Mouse (Mus musculus) ovary, adult 2 months (tissue): Measurements from ENCODE around the gene Mrpl53. TPM values are rescaled to one million over a fixed set of nuclear protein-coding genes. Genes with fewer than 3 reads are reported as not detected.

Source experiments
- polyA plus RNA-seq: library from polyadenylated mRNA; depleted of rRNA; stranded (reverse); fragments of >200 nt; gene quantifications from 2 replicates; pipeline ENCODE4 v1.2.3, GENCODE M21; 2012; rRNA removed

Mrpl53 gene
- polyA plus RNA-seq: 98.5 and 124 TPM in 2 replicates

GRCm38 (mm10) chr6:83108762-83109668, at the start of gene Mrpl53:
Mrpl53 (plus strand) TSS chr6:83109040.

DNA sequence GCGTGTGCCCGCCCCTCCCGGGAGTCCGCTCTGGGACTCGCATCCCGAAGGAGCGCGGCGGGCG, 38.8 kb upstream of the Mrpl53 start, which contains the start of gene Tlx2:
Gene Tlx2 (minus strand): TSS at position 47 of the 64 bp plus-strand sequence.

GRCm38 (mm10) chr6:83077630-83078323, 31.1 kb upstream of the Mrpl53 start, which contains the start of gene Pcgf1:
Pcgf1 (plus strand) TSS chr6:83077869.

DNA sequence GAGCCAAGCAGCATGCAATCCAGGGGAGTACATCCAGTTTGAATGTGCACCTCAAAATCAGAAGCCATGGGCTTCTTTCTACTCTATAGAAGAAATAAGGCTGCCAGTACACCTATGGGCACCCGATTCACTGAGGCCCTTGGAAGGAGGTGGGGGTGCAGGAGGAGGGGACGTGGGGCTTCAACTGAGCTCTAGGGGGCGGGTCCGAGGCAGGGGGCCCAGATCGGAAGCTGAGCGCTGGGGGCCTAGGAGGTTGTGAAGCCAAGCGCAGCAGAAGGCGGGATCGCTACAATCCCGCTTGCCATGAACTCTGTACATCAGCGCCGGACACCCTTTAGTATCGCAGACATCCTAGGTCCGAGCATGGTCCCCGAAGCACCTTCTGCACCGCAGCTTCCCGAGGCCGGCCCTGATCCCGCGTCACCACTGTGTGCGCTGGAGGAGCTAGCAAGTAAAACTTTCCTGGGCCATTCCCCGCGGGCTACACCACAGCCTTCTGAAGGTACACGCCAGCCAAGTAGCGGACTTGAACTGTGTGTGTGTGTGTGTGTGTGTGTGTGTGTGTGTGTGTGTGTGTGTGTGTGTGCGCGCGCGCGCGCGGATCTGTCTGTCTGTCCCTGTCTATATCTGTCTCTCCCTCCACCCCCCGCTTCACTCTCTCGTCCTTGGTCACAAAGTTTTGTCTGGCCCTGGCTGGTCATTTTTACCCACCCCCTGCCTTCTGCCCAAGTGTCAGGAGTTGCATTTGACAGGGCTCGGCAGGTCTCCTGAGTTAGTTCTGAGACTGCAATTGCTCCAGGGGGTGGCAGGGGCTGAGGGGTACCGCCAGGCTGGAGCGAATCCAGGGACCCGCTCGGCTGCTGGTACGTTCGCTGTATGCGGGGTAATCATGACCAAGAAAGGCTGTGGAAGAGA, 22.5 kb upstream of the Mrpl53 start, which contains the start of gene Lbx2:
Gene Lbx2 (plus strand): TSS at position 247 of the 915 bp plus-strand sequence.

GRCm38 (mm10) chr6:83101316-83101687, 7.5 kb upstream of the Mrpl53 start, which contains the start of the genes Ccdc142 and Gm42688:
Ccdc142 (plus strand) TSS chr6:83101601.
Gm42688 (plus strand) TSS chr6:83101617.

GRCm38 (mm10) chr6:83115011-83115671, 6.3 kb downstream of the Mrpl53 start, which contains the start of gene Mogs:
Mogs (plus strand) TSS chr6:83115496.

GRCm38 (mm10) chr6:83120930-83121862, 12.4 kb downstream of the Mrpl53 start, which contains the start of gene Wbp1:
Wbp1 (minus strand) TSS chr6:83121559.

GRCm38 (mm10) chr6:83125331-83125730, 16.5 kb downstream of the Mrpl53 start, which contains the start of gene Ino80b:
Ino80b (minus strand) TSS chr6:83125431.

GRCm38 (mm10) chr6:83134951-83135513, 26.2 kb downstream of the Mrpl53 start, which contains the start of gene Rtkn:
Rtkn (plus strand) TSS chr6:83135463.

DNA sequence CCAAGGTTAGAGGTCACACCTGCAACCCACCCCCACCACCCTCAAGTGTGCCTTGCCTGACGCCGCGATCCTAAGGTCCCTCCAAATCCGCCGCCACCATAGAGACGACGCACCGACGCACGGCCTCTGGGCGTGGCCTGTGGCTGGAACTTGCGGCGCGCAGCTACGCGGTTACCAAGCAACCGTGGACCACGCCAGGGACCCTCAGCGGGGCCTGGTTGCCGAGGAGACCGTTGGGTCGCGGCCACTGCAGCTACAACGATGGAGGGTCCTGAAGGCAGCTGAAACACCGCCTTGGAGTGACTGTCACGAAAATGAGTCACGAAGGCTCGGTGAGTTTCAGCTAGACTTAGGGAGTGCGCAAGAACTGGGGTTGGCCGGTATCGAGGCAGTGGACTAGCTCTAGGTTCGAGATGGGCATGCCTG, 47.4 kb downstream of the Mrpl53 start, which contains the start of the genes Wdr54 and 1700003E16Rik:
Gene Wdr54 (minus strand): TSS at position 139 of the 426 bp plus-strand sequence.
Gene 1700003E16Rik (plus strand): TSS at position 146 of the 426 bp plus-strand sequence.

Other genes with a start within 250 kb of the Mrpl53 start
- gene Sema4f, start 169.3 kb upstream of the Mrpl53 start, polyA plus RNA-seq: 1.3 and 1.5 TPM in 2 replicates
- 0.15 and 0.23 TPM in 2 replicates for gene M1ap, start 162.1 kb upstream of the Mrpl53 start, polyA plus RNA-seq
- 11.3 and 14.4 TPM in 2 replicates for gene Dok1, start 75.6 kb upstream of the Mrpl53 start, polyA plus RNA-seq
- 13.3 and 14.9 TPM in 2 replicates for gene Loxl3, start 74.9 kb upstream of the Mrpl53 start, polyA plus RNA-seq
- gene Aup1, start 54.5 kb upstream of the Mrpl53 start, polyA plus RNA-seq: 668 and 727 TPM in 2 replicates
- gene Htra2, start 53.8 kb upstream of the Mrpl53 start, polyA plus RNA-seq: 58.2 and 63.9 TPM in 2 replicates
- 2.0 and 2.6 TPM in 2 replicates for gene Dqx1, start 51.2 kb upstream of the Mrpl53 start, polyA plus RNA-seq
- not detected in 2 replicates for gene Tlx2, start 38.7 kb upstream of the Mrpl53 start, polyA plus RNA-seq
- 26.2 and 38.5 TPM in 2 replicates for gene Pcgf1, start 31.2 kb upstream of the Mrpl53 start, polyA plus RNA-seq
- 18.9 and 19.3 TPM in 2 replicates for gene Lbx2, start 22.7 kb upstream of the Mrpl53 start, polyA plus RNA-seq
- gene Ccdc142, start 7.4 kb upstream of the Mrpl53 start, polyA plus RNA-seq: 21.7 and 28.8 TPM in 2 replicates
- gene Gm42688, start 7.4 kb upstream of the Mrpl53 start, polyA plus RNA-seq: 7.0 and 8.5 TPM in 2 replicates
- gene Mogs, start 6.5 kb downstream of the Mrpl53 start, polyA plus RNA-seq: 124 and 132 TPM in 2 replicates
- 174 and 210 TPM in 2 replicates for gene Wbp1, start 12.5 kb downstream of the Mrpl53 start, polyA plus RNA-seq
- gene Ino80b, start 16.4 kb downstream of the Mrpl53 start, polyA plus RNA-seq: 79.8 and 116 TPM in 2 replicates
- gene Rtkn, start 26.4 kb downstream of the Mrpl53 start, polyA plus RNA-seq: 65.5 and 80.1 TPM in 2 replicates
- 7.4 and 8.4 TPM in 2 replicates for gene Wdr54, start 47.4 kb downstream of the Mrpl53 start, polyA plus RNA-seq
- 4.1 and 4.4 TPM in 2 replicates for gene 1700003E16Rik, start 47.4 kb downstream of the Mrpl53 start, polyA plus RNA-seq
- 186 and 187 TPM in 2 replicates for gene Dctn1, start 56.9 kb downstream of the Mrpl53 start, polyA plus RNA-seq
- gene Slc4a5, start 110.8 kb downstream of the Mrpl53 start, polyA plus RNA-seq: 1.5 and 2.3 TPM in 2 replicates
- 6.3 and 8.8 TPM in 2 replicates for gene Mthfd2, start 216.9 kb downstream of the Mrpl53 start, polyA plus RNA-seq
- 20.7 and 74.5 TPM in 2 replicates for gene Mob1a, start 217.0 kb downstream of the Mrpl53 start, polyA plus RNA-seq
- 5.5 and 9.7 TPM in 2 replicates for gene Bola3, start 240.1 kb downstream of the Mrpl53 start, polyA plus RNA-seq